Mouse (Mus musculus) cerebellum, adult 11-12 months (tissue): ENCODE results near the gene Gm14403.
"Not testable (repeated sequence)": the region's sequence is repeated elsewhere in the genome, so short reads cannot be mapped to it uniquely, and the experiment has no call there.

Source experiments
- DNase-seq: peaks from one replicate; pipeline ENCODE4 v3.0.0; 2022

Gm14403 gene

DNA sequence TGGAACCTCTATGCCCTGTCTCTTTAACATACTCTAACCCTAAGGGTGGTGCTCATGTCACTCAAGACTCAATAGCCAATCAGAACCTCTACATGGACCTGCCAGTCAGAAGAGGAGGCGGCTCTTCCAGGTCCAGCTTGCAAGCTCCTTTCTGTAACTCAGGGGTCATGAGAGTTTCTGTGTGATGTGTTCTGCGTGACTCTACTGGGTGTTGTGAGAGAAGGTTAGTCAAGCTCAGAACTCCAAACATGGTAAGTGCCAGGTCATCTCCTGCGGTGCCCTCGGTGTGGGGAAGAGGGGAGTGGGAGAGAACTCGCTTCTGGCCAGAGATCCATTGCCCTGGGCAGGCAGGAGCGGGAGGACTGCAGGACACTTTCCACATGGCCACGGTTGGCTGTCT, at the start of gene Gm14403:
TSS of gene Gm14403 (plus strand) at position 149 of the 400 bp plus-strand sequence.
- DNase-seq = peak; percentile 58

DNA sequence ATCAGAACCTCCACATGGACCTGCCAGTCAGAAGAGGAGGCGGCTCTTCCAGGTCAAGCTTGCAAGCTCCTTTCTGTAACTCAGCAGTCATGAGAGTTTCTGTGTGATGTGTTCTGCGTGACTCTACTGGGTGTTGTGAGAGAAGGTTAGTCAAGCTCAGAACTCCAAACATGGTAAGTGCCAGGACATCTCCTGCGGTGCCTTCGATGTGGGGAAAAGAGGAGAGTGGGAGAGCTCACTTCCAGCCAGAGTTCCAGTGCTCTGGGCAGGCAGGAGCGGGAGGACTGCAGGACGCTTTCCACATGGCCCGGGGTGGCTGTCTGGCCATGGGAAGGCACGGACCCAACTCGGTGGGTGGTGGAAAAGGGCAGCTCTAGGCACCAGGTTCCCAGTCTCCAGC, 33.3 kb upstream of the Gm14403 start, which contains the start of gene Zfp970:
TSS of gene Zfp970 (plus strand) at position 58 of the 400 bp plus-strand sequence.
- DNase-seq = peak; percentile 27

DNA sequence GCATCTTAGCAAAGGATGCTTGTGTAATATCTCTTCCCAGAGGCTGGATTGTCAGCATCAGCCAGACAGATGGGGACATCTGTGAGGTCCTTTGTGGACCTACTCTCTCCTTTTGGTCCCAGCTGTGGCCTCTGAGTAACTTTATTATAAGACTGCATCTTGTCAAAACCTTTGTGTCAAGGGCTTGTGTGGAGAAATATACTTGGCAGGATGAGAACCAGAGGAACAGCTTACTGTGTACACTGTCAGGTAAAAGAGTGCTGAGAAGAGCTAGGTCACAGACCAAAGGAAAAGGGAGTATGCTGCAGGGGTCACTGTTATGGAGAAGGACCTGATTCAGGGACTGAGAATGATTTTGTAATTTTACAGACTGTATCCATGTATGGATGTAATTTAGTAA, 29.8 kb upstream of the Gm14403 start:
- not testable (repeated sequence) for DNase-seq

DNA sequence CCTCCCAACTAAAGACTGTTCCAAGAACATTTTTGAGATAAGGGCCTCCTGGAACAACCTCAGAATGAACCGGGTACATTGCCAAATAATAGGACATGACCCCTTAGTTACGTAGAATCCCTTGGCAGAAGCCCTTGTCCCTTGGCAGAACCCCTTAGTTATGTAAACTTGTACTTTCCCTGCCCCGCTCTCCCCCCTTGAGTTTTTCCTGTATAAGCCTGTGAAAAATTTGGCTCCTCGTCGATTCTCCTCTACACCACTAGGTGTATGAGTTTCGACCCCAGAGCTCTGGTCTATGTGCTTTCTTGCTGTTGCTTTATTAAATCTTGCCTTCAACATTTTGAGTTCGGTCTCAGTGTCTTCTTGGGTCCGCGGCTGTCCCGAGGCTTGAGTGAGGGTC, 25.8 kb upstream of the Gm14403 start:
- DNase-seq = not testable (repeated sequence)

DNA sequence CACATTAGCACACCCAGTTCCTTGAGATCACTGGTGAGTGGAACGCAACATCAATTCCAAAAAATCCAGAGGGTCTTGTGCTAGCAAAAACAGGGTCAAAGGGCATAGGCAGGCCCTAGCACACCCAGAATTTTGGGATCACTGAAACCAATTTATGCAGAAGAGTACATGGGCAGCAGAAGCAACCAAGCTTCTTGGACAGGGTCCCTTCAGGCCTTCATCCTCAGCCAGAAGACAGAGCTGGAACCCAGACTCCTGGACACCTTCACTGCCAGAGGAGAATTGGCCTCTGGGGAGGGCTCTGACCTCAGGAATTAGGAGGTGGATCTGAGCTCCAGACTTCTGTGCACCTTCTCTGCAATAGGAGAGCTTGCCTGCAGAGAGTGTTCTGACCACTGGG, 16.0 kb upstream of the Gm14403 start:
- DNase-seq = not testable (repeated sequence)

DNA sequence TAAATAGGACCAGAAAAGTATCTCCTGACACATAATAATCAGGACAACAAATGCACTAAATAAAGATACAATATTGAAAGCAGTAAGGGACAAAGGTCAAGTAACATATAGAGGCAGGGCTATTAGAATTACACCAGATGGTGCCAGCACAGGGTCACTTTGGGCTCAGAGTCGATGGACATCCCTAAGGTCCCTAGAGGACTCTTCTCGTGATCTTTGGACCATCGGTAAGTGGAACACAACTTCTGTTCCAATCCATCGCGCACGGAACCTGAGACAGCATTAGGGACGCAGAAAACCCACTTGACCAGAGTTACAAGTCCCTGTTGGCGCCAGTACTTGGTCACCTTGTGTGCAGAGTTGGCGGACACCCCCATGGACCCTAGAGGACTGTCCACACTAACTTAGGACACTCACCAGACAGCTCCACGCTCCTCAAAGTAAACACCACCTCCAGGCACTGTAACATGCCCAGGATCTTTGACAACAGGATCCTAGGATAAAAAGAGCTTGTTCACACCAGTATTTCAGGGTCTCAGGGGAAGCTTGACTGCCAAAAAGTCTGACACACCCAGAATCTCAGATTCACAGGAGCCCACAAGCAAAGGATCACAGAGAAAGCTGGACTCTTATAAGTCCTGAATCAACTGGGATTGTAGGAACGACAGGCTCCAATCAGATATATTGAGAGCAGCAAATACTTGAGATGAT, 14.6 kb upstream of the Gm14403 start:
- DNase-seq = not testable (repeated sequence)

DNA sequence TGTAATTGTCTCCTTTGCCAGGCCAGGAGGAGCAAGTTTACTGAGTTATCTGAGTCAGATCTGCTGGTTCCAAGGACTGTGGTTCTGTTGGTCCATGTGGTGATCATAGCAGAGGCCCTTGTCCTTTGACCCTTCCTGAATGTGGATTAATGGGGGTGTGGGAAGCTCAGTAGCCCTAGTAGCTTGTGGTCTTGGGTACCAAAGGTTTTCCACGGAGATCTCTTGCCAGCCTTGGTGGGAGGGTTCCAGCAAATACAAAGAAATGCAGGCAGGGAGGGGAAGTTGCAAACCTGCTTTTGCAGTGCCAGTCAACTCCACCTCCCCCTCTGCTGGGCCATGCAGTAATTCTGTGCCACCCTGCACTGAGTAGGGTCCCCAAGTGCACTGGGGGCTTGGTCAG, 1.2 kb downstream of the Gm14403 start:
- not testable (repeated sequence) for DNase-seq

DNA sequence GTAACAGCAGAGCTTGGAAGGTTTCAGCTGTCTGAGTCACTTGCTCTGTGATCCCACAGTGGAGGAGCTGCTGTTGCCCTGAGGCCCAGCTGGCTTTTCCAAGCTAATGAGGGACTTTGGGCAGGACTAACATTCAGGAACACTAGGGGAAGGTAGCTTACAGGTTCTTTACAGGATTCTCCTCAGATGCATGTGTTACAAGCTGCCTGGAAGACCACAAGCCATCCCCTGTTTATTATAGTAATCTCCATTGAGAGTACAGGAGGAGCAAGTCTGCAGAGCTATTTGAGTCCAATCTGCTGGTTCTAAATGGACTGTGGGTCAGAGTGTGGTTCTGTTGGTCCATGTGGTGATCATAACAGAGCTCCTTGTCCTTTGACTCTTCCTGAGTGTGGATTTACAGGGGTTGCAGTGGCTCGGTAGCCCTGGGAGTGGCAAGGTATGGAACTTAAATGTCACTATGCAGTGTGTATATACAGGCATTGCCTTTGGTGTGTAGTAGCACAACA, 7.2 kb downstream of the Gm14403 start:
- DNase-seq = not testable (repeated sequence)

DNA sequence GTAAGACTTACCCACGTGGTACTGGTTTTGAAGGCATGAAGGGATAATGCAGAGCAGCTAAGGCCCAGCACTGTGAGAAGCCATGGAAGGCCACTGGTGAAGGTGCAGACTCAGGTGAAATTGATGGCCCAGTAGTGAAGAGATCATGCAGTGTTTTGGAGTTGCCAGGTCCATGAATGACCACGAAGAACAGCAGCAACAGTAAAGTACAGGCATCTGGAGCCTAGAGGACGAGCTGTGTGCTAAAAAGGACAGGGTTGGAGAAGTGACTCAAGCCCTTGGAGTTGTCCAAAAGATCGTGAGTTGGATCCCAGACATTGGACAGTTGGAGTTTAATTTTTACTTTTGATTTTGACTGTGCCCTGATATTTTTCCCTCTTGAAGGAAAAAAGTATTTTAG, 13.4 kb downstream of the Gm14403 start:
- not testable (repeated sequence) for DNase-seq

DNA sequence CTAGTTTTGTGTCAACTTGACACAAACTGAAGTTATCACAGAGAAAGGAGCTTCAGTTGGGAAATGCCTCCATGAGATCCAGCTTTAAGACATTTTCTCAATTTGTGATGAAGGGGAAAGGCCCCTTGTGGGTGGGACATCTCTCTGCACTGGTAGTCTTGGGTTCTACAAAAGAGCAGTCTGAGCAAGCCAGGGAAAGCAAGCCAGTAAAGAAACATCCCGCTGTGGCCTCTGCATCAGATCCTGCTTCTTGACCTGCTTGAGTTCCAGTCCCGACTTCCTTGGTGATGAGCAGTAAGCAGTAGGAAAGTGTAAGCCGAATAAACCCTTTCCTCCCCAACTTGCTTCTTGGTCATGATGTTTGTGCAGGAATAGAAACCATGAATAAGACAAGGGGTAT, 14.0 kb downstream of the Gm14403 start:
- not testable (repeated sequence) for DNase-seq

DNA sequence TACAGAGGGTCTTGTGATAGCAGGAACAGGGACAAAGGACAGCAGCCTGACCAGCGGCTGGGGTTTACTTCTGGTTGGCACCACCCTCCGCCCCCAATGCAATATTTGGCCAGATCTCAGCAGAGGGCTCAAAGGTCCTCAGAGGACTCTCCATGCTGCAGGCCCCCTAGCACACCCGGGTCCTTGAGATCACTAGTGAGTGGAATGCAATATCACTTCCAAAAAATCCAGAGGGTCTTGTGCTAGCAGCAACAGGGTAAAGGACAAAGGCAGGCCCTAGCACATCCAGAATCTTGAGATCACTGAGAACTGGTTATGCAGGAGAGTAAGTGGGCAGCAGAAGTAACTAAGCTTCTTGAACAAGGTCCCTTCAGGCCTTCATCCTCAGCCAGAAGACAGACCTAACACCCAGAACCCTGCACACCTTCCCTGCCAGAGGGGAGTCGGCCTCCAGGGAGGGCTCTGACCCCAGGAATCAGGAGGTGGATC, 16.0 kb downstream of the Gm14403 start:
- DNase-seq = not testable (repeated sequence)

DNA sequence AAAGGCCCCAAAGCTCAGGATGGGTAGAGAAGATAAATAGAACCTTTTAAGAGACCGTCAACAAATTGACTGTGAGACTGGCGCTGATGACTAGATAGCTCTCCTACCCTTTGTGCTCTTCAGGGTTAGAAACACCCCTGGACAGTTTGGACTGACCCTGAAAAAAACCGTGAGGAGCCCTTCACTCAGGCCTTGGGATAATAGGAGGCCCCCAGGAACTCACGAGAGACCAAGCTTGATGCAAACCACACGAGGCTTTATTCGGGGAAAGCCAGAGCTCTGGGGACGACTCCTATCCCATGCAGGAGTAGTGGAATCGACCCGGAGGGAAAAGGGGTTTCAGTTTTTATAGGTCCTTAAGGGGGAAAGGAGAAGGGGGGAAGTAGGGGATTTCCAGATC, 19.7 kb downstream of the Gm14403 start:
- DNase-seq = not testable (repeated sequence)

DNA sequence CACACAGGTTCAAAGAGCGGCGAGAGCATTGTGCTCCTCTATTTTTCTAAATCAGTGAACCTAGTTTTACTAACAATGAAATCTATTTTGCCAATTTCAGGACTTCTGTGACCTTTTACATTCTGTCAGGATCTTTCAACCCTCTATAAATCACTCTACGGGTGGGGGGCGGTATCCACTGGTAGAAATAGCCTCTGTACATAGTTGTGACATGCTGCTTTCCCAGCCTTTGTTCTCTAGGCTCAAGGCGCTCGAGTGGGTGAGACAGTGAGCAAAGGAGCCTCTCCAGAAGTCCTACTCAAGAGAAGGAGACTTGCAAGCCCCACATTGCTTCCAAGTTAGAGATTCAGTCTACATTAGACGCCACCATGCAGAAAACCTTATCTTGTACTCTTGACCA, 20.3 kb downstream of the Gm14403 start:
- not testable (repeated sequence) for DNase-seq

DNA sequence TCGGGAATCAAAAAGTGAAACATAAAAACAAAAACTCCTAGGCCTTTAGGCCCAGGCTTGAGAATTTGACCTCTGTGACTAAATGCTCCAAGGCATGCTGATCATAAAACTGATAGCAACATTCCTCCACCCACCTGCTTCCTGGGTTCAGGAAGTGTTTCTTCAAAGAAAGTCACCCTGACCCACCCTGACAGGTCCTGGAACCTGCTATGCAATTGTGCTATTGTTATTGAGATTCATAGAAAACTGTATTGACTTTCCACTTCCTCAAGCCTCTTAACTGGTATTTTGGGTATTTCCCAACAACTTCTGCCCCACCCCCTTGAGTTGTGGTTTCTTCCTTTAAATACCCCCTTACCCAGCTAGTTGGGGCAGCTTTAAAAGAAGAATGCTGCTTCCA, 20.9 kb downstream of the Gm14403 start:
- not testable (repeated sequence) for DNase-seq

DNA sequence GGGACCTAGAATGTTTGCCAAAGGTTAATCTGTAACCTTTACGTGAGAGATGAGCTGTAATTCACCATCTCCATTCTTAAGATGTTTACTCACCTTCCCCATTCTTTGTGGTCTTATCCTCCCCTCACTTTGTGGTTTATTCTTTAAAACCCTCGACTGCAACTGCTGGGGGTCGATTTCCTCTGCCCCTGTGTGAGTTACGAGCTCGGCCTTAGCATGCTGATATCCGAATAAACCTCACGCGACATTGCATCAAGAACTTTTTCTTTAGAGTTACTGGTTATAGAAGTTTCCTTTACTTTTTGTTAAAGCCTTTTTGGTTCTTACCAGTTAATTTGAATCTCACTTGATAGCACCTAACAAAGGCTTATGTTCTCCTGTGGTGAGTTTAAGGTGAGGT, 22.0 kb downstream of the Gm14403 start:
- DNase-seq = no peak

DNA sequence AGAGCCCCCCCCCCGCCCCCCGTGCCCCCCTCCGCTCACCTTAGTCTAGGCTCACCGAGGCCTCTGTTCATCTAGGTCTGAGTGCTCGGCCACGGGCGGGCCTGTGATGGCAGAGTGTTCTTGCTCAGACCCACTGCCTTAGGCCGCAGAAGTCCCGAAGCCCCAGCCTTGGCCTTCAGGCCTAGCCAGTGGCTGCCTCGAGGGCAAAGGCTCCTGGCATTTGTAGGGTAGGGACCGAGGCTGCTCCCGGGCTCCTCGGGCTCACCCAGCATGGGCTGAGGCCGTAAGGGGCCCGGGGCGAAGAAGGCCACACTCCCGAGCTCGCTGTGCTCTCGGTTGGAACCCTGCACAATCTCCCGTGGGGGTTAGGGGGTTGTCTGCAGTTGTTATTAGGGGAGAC, 25.0 kb downstream of the Gm14403 start:
- DNase-seq = no peak

DNA sequence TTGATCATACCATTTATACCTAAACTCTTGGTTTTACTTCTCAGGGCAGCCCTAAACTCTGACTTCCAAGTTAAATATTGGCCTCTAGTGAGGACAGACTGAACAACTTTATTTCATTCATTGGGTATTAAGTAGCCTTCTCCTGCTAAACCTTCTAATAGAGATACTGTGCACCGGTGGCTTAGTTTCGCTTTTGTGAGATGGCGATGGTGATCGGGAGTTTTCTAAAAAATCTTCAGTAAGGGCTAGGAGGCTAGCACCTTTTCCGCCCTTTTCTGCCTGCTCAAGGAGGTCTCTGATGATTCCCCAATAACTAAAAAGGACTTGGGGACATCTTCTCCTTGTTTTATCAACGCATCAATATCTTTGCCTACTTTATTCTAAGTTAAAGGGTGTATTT, 25.7 kb downstream of the Gm14403 start:
- DNase-seq = not testable (repeated sequence)

DNA sequence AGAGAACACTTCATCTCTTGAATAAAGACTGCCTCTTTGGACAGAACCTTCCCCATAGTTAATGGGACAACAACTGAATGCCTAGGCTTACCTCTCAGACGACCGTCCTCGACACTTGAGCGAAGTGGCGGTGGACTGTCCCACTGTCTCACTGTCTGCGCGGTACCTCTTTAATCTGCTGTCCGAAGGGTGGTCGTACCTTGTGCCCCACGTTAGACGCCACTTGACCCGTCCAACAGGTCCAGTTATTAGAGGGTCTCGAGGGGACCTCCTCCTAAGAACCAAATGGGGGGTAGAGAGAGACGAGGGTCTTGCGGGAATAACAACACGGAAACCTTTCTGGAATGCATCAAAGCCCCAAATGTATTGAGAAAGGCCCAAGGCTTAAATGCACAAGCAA, 26.2 kb downstream of the Gm14403 start:
- DNase-seq = not testable (repeated sequence)

DNA sequence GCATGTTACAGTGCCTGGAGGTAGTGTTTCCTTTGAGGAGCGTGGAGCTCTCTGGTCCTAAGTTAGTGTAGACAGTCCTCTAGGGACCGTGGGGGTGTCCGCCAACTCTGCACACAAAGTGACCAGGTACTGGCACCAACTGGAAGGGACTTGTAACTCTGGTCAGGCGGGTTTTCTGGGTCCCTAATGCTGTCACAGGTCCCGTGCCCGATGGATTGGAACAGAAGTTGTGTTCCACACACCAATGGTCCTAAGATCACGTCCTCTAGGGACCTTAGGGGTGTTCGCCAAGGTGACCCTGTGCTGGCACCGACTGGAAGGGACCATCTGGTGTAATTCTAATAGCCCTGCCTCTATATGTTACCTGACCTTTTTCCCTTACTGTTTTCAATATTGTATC, 37.9 kb downstream of the Gm14403 start:
- DNase-seq = no peak

DNA sequence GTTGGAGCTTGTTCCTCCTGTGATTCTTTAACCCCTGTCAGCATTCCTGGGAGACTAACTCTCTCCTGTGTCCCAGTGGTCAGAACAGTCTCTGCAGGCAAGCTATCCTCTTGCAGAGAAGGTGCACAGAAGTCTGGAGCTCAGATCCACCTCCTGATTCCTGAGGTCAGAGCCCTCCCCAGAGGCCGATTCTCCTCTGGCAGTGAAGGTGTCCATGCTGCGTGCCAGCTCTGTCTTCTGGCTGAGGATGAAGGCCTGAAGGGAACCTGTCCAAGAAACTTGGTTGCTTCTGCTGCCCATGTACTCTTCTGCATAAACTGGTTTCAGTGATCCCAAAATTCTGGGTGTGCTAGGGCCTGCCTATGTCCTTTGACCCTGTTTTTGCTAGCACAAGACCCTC, 39.1 kb downstream of the Gm14403 start:
- DNase-seq = not testable (repeated sequence)

DNA sequence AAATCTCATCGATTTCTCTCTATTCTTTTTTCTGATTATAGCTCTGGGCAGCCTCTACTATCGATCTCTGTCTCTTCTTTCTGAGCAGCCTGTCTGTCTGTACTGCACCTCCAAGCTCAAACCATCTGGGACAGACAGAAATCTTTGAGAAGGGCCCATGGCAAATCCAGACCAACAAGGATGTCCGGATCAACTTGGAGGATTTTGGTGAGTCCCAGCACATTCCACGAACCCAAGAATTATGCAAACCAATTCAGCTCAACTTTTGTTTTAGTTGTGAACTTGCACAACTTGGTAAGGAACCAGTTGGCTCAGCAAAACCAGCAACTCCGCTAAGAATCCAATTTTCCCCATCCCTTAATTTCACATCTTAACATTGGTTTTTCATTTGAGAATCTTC, 39.7 kb downstream of the Gm14403 start:
- not testable (repeated sequence) for DNase-seq

DNA sequence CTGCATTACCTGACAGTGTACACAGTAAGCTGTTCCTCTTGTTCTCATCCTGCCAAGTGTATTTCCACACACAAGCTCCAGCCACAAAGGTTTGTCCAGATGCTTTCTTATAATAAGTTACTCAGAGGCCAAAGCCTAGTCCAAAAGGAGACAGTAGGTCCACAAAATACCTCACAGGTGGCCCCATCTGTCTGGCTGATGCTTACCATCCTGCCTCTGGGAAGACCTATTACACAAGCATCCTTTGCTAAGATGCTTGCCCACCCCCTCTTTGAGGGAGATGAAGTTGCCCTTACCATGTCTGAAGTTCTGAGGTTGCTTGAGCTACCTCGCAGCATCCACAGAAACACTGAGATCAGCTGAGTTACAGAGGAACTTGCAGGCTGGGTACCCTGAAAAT, 57.2 kb downstream of the Gm14403 start:
- not testable (repeated sequence) for DNase-seq
